In the genomic region with DNA sequence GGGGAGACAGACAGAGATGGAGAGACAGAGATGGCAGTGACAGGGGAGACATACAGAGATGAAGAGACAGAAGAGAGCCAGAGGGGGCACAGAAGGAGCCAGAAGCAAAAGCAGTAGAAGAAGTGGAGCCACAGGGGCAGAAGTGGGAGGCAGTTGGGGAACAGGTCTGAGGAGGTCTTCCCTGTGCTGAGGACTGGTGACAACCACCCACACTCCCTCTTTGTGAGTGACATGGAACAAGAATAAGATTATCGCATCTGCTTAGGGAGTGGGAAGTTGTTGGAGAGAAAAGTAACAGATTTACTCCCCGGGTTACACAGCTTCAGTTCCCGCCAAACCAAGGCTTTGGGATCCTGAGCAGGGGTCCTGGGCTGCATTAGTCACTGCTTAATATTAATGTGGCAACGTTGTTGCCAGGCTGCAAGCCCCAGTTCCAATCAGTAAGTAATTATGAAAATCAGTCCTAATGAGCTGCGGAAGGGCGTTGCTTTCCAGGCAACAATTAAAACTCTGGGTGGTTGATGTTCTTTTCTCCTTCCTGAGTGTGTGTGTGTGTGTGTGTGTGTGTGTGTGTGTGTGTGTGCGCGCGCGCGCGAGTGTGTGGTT, we compare ENCODE assay signal across 11 mouse cellular contexts. TPM values are rescaled to one million over a fixed set of nuclear protein-coding genes. Genes with fewer than 3 reads are reported as not detected.
DNase-seq lines count a peak whose midpoint lies in the region; ATAC-seq lines count a peak whose summit lies in the region.
"Had no signal": no experiment of that assay in that cellular context is flagged by ENCODE, and none has a peak within 500 bp of the region (broad histone marks: within the 10 kb centered on the region; RNA-seq: fewer than 3 reads in every experiment).

No protein-coding gene starts in this region.

- no peak overlapping the region for H3K4me2 ChIP-seq in hindbrain, embryonic 12.5 days (replicated peaks)
- H3K4me2 ChIP-seq in limb, embryonic 13.5 days (replicated peaks) = peak overlapping the region; percentile 23
- H3K4me2 ChIP-seq: limb, embryonic 15.5 days had no signal

- WGBS in hindbrain, embryonic 10.5 days = 72% methylated on average over 12 of the region's 12 CpGs
- 53% methylated on average over 12 of the region's 12 CpGs for WGBS in hindbrain, embryonic 12.5 days
- 43% methylated on average over 12 of the region's 12 CpGs for WGBS in limb, embryonic 13.5 days

- no peak; the same call in 1 of the 2 replicates for ATAC-seq in hindbrain, embryonic 12.5 days (ENCODE audit: low FRiP score)
- no peak for ATAC-seq in limb, embryonic 13.5 days (ENCODE audit: low FRiP score, low read depth)

- H3K9ac ChIP-seq in hindbrain, embryonic 12.5 days = no peak overlapping the region
- H3K9ac ChIP-seq in limb, embryonic 13.5 days = no peak overlapping the region
- H3K9ac ChIP-seq: limb, embryonic 15.5 days had no signal

- peak overlapping the region; percentile 23; the same call in 1 of the 2 replicates for H3K27ac ChIP-seq in hindbrain, embryonic 10.5 days
- no peak overlapping the region for H3K27ac ChIP-seq in hindbrain, embryonic 12.5 days
- H3K27ac ChIP-seq in limb, embryonic 13.5 days = no peak overlapping the region
- H3K27ac ChIP-seq: heart, adult 2 months; limb, embryonic 15.5 days had no signal

- no peaks in the 10 kb centered on the region for H3K27me3 ChIP-seq in hindbrain, embryonic 10.5 days (ENCODE audit: insufficient read depth, poor library complexity, severe bottlenecking)
- no peaks in the 10 kb centered on the region for H3K27me3 ChIP-seq in hindbrain, embryonic 12.5 days
- no peaks in the 10 kb centered on the region for H3K27me3 ChIP-seq in limb, embryonic 13.5 days
- H3K27me3 ChIP-seq: limb, embryonic 15.5 days had no signal

- no peaks in the 10 kb centered on the region for H3K9me3 ChIP-seq in hindbrain, embryonic 10.5 days
- H3K9me3 ChIP-seq in hindbrain, embryonic 12.5 days (replicated peaks) = no peaks in the 10 kb centered on the region
- H3K9me3 ChIP-seq in limb, embryonic 13.5 days = no peaks in the 10 kb centered on the region
- H3K9me3 ChIP-seq: limb, embryonic 15.5 days had no signal

- no peak overlapping the region for H3K4me3 ChIP-seq in hindbrain, embryonic 10.5 days
- H3K4me3 ChIP-seq in hindbrain, embryonic 12.5 days = no peak overlapping the region
- H3K4me3 ChIP-seq in limb, embryonic 13.5 days = no peak overlapping the region
- H3K4me3 ChIP-seq: heart, adult 2 months; limb, embryonic 15.5 days had no signal

- H3K36me3 ChIP-seq in hindbrain, embryonic 10.5 days = no peaks in the 10 kb centered on the region
- H3K36me3 ChIP-seq in hindbrain, embryonic 12.5 days = no peaks in the 10 kb centered on the region
- H3K36me3 ChIP-seq in limb, embryonic 13.5 days = no peaks in the 10 kb centered on the region
- H3K36me3 ChIP-seq: limb, embryonic 15.5 days had no signal

- H3K4me1 ChIP-seq in hindbrain, embryonic 10.5 days (replicated peaks) = peaks cover 11% of the 10 kb centered on the region
- H3K4me1 ChIP-seq in hindbrain, embryonic 12.5 days = peaks cover 9% of the 10 kb centered on the region
- H3K4me1 ChIP-seq in limb, embryonic 13.5 days = peaks cover 21% of the 10 kb centered on the region

- DNase-seq in hindbrain, embryonic 10.5 days (ENCODE audit: low spot score) = no peak
- DNase-seq in thymus, postnatal 14 days = peak; percentile 52
- no peak for DNase-seq in thymus, postnatal 0 days (ENCODE audit: low spot score)
- DNase-seq in thymus, postnatal 4 days = peak; percentile 39
- no peak for DNase-seq in cerebellum, postnatal 36 days
- no peak for DNase-seq in urinary bladder, postnatal 14 days (ENCODE audit: low spot score)
- DNase-seq: heart, adult 2 months; lung, postnatal 14 days had no signal

RNA-seq across cellular contexts. Expression of a gene that starts 50.1 kb away (rescaled TPM):
- 1.6 and 1.8 TPM in 2 replicates for polyA plus RNA-seq in hindbrain, embryonic 10.5 days (2016; fragmentation: Nextera tagmentation; extraction: Ambion mirVana)
- 1.7 and 2.6 TPM in 2 replicates for polyA plus RNA-seq in hindbrain, embryonic 12.5 days (2016; fragmentation: Nextera tagmentation; extraction: Ambion mirVana)
- 12.8 and 14.3 TPM in 2 replicates for polyA plus RNA-seq in thymus, postnatal 0 days (2015; fragmentation: Nextera tagmentation; extraction: Ambion mirVana)
- polyA plus RNA-seq in limb, embryonic 13.5 days (2015; fragmentation: Nextera tagmentation; extraction: Ambion mirVana) = 9.8 and 9.9 TPM in 2 replicates

Comparison
In these comparisons a context has a peak if more than half of its experiments do, and no peak if none do; other contexts are left out.
1. DNase-seq: peak in thymus, postnatal 14 days (single experiment) and thymus, postnatal 4 days (single experiment); none in hindbrain, embryonic 10.5 days (single experiment), thymus, postnatal 0 days (single experiment), cerebellum, postnatal 36 days (0 of 2) and urinary bladder, postnatal 14 days (single experiment).